Mouse (Mus musculus) T-cell, adult 2 months (primary cell): Measurements from ENCODE around the gene Apmap.

Experiments used
- DNase-seq: peaks from one replicate; pipeline ENCODE4 v3.0.0; 2022; ENCODE audit warnings: low spot score

Apmap gene

DNA sequence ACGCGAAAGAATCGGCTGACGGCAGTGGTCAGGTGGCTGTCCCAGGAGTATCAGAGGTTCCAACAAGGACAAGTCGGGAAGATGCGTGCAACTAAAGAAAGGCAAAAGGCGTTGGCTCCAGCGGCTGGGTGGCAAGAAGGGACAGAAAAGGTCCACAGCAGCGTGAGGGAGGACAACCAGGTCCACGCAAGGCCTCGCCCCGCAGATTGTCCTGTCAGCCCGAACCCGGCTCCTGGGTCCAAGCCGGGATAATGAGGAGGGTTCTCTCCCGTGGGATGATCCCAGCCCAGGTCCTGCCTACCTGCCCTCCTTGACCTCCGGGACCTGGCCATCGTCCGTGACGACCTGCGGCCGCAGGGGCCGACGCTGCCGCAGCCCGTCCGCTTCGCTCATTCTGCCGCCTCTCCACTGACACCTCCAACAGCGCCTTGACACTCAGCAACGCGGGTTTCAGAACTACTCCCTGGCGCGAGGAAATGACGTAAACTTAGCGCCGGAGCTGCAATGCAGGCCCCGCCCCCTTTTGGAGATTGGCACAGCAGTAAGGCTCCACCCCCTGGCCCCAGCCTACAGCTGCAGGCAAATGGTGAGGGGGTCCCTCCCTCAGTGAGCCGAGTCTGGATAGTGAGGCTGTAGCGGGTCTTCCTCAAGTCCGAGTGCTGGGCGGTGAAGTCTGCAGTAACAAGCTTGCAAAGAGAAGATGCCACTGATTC is at the start of gene Apmap:
Apmap (minus strand) TSS at position 481 of the 713 bp plus-strand sequence.
- DNase-seq: peak; percentile 97

DNA sequence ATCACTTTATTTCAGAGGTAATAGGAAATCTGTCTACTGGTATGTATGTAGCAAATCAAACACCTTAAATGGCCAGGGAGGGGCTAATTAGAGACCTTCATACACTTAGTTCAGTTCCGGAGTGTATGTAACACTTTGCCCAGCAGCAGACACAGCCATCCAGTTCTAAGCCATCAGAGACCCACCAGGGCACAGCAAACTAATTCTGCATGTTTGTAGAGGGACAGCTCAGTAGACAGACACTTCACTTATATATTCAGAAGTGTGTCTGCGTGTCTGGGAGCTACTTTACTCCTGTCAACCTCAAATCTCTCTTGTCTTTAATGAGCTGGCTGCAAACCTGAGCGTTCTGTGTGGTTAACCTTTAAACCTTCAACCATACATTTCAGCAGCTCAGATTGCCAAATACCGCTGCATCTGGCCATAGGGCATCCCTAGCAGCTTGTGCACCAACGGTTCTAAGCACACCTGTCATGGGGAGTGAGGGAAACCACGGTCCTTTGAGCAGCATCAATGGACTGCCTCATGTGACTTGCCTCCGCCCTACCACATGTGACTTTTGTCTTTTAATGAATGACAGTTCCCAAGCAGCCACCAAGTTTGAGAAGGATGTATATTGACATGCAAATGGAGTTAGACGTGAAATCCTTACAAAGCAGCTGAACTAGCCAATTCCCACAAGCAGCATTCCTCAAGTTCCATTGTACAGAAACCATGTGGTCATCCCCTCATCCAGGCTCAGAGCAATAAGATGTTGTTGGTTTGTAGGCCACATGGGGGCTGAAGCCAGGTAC is 48.8 kb upstream of the Apmap start:
- DNase-seq: peak; percentile 19

DNA sequence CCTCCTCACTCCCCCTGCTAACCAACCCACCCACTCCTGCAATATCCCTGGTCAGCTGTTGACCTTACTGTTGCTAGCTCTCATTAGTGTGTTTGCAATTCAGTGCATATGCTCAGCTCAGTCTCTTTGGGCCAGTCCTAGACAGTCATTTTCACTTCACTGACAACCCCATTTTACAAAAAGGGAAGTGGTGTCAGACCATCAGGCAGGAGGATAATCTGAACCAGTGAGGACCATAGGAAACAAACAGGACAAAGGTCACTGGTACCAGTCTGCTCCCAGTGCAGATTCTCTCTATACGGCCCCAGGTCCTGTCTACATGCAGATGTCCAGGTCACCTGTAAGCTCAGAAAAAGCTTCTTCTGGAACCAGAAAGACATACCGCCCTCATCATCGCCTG is 47.7 kb upstream of the Apmap start:
- DNase-seq: no peak

DNA sequence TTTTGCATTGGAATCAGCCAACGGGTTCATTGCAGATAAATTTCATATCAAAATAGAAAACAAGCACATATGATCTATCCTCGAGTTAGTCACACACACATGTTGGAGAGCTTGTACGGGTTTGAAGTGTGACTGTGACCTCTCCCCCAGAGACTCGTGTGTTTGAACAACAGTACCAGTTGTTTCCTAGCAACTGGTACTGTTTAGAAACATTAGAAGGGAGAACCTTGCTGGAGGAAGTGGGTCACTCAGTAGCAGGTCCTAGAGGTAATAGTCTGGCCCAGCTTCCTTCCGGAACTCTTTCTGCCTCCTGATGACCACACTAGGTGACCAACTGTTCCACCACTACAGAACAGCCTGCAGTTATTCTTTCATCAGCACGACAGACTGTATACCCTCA is 46.9 kb upstream of the Apmap start:
- DNase-seq: no peak

DNA sequence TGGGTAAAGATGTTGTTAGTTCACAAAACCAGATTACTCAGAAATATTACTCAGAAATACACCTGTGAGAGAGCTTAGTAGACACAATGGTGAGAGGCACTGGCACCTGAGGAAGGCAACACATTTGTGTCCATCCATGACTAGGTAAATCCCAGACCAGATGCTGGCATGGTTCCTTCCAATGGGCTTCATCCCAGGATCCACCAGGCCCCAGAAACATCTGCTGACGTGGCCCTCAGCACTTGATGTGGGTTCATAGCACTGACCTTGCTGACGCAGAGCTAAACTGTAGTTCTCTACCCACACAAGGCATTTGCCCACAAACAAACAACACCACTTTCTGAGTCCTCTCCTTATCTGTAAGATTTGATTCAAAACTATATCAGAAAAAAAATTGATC is 46.4 kb upstream of the Apmap start:
- no peak for DNase-seq

DNA sequence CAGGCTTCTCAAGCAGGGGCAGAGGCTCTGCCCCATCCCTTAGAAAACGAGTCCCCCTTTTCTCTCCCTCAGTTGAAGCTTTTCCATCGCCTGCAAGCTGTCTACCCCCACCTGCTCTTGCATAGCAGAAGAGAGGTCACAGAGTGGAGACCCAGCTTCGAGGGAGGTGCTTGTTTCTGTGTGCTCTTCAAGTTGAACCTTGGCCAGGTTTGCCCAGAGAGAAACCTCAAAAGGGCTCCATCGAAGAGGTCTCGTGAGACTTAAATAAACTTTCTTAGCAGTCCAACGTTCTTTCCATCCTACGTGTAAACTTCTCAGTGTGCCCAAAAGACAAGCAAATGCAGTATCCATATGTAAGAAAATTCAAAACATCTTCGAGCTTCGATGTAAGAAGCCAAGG is 43.0 kb upstream of the Apmap start:
- DNase-seq: no peak

DNA sequence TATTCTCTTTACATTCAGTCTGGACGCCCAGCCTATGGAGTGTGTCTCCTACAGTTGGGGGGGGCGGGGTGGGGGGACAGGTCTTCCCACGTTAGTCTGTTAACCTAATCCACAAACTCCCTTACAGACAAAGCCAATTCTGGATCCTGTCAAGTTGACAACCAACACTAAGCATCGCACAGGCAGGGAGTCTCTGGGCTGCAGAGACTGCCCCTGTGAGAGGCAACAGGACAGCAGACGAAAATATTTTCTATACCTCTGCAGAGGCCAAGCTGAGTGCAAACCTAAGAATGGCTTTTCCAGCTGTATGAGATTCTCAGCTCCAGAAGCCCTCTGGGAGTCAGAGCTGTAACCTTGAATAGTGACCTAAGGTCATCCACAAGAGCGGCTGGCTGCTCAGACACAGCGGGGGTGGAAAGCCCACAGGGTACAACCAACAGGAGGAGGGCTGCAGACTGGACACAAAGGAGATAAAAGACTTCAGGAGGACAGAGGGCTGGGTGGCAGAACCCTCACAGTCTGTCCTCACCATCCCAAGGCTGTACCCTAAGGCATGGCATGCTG is 42.2 kb upstream of the Apmap start:
- DNase-seq: no peak

DNA sequence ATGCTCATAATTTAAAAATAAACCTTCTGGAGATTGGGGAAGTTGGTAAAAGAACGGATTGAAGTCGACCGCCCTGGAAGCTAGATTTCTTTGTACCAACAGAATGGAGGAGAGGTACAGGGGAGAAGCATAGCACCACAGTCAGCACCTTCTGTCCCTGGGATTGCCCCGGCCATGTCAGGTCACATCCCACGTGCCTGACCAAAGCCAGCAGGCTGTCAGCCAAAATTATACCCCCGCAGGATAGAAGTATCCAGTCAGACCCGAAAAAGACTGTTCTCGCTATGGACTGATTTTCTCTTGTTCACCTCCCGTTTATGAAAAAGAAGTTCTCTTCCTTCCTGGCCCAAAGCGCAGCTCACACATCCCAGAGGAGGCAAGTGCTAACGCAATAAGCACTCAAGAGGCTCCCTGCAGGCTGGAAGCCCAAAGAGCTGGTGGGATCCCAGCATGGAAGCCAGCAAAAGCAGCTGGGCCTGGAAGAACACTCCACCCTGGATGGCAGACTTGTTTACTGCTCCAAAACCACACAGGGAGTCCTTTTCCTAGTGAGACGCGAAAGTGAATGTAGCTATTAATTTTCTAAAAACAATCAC is 40.0 kb upstream of the Apmap start:
- no peak for DNase-seq

DNA sequence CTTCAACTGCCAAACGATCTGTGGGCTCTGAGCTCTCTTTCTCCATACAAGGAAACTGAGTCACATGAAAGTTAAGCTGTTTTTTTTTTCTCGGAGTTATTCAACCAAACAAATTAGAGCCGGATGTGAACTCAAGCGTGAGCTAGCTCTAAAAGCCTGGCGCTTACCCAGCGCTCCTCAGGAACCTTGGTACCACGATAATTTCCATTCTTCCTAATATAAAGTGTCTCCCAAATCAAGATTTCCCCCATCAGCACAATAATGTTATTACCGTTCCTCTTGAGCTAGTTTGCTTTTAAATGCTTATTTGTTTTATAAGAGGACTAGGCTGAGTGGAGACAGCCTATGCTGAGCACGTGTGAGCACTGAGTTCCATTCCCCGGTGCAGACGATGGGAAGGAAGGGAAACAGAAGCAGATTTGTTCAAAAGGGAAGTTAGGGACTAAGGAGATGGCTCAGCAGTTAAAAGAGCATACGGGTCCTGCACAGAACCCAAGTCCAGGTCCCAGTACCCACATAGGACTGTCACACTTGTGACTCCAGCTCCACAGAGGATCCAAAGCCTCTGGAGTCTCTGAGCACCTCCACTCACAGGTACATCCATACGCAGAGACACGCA is 39.4 kb upstream of the Apmap start:
- DNase-seq: no peak

DNA sequence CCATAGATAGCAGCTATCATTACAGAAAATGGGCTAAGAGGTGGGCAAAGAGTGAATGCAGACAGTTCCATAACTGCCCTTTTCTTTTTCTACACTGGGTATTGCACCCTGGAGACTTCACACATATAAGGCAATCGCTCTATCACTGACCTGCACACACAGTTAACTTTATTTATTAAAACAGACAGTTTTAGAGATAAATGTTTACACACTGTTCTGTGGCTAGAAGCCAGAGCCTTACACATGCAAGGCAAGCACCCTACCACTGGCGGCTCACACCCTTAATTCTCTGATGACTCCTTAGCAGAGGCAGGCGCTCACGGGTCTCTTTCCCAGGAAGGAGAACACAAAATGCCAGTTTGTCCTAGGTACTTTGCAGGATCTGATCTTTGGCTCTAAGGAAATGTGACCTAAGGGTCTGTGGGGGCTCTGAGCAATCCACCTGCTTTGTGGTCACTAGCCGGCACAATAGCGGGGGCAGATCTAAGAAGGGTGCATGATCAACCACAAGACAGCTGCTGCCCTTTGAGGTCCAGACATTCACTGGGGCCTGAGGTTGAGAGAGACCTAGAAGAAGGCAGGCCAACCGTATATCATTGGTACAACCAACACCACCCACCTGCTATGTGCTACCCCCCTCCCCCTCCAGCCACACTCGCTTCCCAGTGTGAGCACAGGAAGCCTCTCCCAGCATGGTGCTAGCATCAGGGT is 38.2 kb upstream of the Apmap start:
- no peak for DNase-seq

DNA sequence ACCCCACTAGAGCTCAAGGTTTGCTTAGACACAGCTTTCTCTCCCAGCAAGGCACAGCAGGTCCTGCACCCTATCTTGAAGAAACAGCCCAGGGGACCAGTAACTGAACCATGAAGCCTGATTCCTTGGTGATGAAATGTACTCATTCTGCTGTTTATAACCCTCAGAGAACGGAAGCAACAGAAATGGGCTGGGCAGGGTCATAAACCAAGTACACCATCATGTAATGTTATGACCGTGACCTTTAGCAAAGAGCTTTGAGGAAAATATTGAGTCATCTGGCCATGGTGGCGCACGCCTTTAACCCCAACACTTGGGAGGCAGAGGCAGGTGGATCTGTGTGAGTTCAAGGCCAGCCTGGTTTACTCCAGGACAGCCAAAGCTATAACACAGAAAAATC is 36.9 kb upstream of the Apmap start:
- DNase-seq: no peak

DNA sequence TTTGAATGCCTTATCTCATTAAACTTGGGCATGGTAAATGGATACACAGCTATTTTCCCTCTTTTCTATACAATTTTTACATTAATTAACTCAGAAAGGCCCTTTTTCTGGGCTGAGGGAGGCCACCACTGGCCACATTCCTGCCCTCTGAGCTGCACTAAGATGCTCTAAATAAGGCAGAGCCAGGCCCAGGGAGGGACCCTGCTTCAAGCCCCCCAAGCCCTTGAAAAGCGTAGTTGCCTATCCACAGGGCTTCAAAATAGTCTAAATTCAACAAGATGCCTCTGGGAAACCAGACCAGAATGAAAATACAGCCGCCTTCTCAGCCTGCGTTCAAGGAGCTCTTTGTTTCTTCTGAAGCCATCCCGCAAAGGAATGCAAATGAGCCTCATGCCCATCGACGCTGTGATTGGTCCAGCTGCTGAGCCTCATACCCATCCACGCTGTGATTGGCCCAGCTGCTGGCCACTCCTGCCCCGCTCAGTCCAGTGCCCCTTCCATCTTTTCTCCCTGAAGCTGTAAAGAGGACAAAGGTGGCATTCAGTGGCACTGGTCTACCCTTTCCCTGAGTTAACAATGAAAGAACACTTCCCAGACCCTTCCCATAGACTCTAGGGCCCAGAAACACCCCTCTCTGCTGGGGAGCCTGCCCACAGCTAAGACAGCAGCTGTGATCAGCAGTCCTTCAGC is 35.5 kb upstream of the Apmap start:
- DNase-seq: no peak

DNA sequence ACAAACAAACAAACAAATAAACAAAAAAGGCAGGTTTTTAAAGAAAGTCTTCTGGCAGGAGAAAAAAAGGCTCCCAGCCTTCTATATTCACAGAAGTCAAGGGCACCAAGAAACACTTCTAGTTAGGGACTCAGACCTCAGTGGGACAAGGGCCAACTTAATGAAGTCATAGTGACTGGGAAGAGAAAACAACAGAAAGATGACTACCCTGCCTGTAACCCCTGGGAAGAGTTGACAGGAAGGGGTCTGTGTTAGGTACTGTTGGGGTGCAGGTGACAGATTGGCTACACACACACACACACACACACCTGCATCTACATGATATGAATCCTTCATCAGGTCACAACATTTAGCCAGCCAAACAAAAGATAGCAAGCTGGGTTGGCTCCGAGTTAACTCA is 34.8 kb upstream of the Apmap start:
- no peak for DNase-seq

DNA sequence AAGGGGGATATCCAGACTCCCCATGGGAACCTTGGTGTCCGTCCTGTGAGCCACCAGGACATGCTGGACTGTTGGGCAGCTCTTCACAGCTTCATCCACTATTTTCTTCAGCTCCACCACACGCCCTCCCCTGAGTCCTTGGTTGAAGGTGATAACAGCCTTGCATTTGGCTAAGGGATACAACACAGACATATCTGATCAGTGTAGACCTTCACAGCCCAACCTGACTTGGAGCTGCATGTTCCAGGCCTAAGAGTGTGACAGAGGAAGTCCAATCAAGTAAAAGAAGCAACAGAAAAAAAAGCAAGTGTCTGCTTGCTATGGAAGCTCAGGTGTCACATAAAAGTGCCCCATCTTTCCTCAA is 30.0 kb upstream of the Apmap start:
- no peak for DNase-seq

DNA sequence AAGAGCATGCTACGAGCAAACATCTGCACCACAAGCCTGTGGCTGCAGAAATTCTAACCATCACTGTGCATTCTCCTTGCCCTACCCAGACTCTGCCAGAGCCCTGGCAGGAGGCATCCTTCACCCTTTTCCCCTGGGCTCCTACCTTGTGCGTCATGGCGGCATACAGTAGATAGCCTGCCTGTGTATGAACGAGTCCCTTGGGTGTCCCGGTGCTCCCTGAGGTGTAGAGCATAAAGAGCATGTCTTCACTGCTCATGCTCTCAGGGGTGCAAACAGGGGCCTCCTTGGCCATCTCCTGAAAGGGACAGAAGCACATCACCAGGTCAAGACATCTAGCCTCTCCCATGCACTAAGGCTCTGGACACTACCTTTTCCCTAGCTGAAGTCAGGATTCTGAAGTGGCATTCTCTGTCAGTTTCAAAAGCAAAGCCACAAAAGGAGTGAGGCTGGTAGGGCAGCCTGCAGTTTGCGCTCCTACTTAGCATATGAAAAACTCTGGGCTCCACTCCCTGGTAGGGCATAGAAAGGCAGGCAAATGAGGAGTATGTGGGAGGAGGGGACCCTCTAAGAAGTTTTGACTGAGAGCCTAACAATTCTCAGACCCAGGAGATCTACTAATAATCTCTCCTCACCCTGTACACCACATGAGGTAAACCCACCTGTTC is 29.5 kb upstream of the Apmap start:
- DNase-seq: no peak

DNA sequence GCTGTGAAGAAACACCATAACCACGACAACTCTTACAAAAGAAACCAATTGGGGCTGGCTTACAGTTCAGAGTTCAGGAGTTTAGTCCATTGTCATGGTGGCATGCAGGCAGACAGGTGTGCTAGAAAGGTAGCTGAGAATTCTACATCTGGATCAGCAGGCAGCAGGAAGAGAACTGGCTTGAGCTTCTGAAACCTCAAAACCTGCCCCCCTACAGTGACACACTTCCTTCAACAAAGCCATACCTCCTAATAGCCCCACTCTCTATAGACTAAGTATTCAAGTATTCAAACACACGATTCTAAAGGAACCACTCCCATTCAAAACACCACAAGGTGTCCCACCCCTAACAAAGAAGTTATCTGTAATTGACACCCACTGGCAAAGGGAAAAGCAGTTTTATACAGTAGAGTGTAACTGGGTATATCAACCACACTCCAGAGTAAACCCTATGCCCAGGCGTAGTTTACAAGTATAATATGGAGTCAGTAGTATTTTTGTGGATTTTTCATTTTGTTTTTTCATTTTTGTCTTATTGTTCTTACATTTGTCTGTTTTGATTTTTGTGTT is 27.6 kb upstream of the Apmap start:
- DNase-seq: no peak

DNA sequence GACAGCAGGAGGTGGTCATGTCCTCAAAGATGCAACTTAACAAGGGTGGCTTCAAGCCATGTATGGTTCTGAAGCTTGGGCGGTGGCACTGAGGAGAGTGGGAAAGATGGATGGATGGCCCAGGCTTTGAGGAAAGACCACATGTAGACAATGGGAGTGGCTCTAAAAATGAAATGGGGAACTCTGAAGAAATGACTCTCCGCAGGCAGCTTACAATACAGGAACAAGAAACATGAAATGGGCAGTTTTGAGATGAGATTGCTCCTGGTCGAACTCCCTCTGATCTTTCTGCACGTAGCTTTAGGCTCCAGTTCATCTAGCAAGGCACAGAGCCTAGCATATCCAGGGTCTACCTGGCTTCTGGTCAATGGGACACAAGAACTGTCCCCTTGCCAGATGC is 20.9 kb upstream of the Apmap start:
- DNase-seq: no peak

DNA sequence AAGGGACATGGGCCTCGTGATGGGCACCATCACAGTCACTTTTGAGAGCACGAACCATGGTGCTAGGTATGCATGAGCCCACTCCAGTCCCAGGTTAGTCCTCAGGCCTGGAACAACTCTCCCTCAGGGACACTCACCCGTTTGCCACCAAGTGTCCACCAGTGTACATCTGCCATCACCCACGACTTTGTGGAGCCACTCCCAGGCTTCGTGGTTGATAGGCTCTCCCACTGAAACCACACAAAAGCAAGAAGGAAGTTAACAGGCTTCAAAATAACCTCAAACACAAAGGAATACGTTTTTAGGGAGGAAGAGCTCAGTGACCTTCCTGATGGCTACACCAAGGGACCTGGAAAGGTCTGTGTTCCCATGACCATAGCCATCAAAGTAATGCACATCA is 18.8 kb upstream of the Apmap start:
- no peak for DNase-seq

DNA sequence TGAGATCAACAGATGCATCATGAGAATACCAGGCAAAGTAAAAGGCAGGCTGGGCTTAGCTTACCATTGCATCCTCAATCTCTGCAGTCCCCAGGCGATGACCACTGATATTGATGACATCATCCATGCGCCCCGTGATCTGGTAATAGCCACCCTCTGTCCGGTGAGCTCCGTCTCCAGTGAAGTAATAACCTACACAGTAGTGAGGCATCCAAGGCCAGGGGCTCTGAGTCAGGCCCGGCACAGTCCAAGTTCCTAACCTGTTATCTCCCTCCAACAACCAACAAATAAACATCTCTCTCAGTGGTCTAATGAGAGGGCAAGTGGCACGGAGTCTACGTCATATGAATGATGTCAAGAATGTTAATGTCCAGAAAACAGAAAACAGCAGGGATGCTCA is 16.6 kb upstream of the Apmap start:
- no peak for DNase-seq

DNA sequence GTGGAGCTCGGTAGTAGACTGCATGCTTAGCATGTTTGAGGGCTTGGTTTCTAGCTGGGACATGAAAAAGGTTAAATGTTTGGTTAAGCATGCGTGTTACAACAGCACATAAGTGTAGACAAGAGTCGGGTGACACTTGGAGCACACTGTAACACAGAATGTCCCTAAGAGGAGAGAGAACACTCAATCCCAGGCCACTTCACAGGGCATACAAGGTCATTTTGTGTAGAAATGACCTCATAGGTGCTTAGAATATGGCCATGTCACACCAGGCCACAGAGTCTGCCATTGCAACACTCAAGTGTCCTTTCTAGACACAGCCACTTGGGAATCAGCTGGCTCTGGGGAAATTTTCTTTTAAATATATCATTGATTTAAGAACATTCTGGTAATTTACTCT is 15.6 kb upstream of the Apmap start:
- DNase-seq: no peak

DNA sequence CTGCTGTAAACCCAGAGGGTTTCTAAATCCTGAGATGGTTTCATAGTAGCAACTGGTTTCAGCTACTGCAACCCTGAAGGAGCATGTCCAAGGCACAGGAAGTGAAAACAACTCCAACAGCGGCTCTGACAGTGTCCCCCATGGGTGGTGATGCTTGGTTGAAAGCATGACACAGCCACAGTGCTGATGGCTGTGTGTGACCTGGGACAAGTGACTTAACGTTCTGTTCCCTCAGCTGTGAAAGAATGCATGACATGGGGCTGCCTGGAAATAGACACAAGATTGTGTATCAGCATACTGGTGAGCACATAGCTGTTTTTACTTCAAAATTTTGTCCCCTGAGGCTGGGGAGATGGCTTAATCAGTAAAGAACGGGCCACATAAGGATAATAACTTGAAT is 13.3 kb upstream of the Apmap start:
- no peak for DNase-seq
